Mouse (Mus musculus): ENCODE measurements around the gene Il3ra.

GRCm38 (mm10) chr14:14395535-14395934, 49.5 kb downstream of the Il3ra start:
- no peak for TF ChIP-seq CTCF (IDR thresholded peaks at IDR 0.05; ENCODE audit: borderline replicate concordance, extremely low read depth, insufficient read depth, insufficient read length)
- TF ChIP-seq POLR2A (IDR thresholded peaks at IDR 0.05; ENCODE audit: borderline replicate concordance, extremely low read depth, insufficient read depth, insufficient read length, poor library complexity, severe bottlenecking), result no peak
